Mouse (Mus musculus): ENCODE measurements around the gene Pm20d1.

- TF ChIP-seq POLR2A (IDR thresholded peaks at IDR 0.05; ENCODE audit: borderline replicate concordance, extremely low read depth, low read depth, low read length) (no peak), CTCF (IDR thresholded peaks at IDR 0.05; ENCODE audit: insufficient read depth, low read length) (no peak)
Observed at GRCm38 (mm10) chr1:131829279-131829678, 32.1 kb downstream of the Pm20d1 start.
